Mouse (Mus musculus): ENCODE results near the gene Ankrd13d. TPM values are rescaled to one million over a fixed set of nuclear protein-coding genes. Genes with fewer than 3 reads are reported as not detected.

Gene Ankrd13d
- total and polyA plus RNA-seq, 2 experiments from 2014 or later = 79.1 to 106 TPM

GRCm38 (mm10) chr19:4227894-4228678 is 54.9 kb downstream of the Ankrd13d start:
- Histone ChIP-seq H3K27ac (ENCODE audit: low read depth, low read length) (no peak overlapping the region), H3K4me2 (ENCODE audit: low read depth, low read length, poor library complexity, severe bottlenecking) (no peak overlapping the region), H3K4me1 (ENCODE audit: insufficient read depth, low read length) (peaks cover 4% of the 10 kb centered on the region; the same call in 1 of the 2 replicates), H3K4me3 (ENCODE audit: low read depth, low read length) (no peak overlapping the region), H3K36me3 (ENCODE audit: insufficient read depth, low read length) (no peaks in the 10 kb centered on the region), H3K9me3 (ENCODE audit: low read length) (no peaks in the 10 kb centered on the region), H3K9ac (replicated peaks; ENCODE audit: low read length, poor library complexity, severe bottlenecking) (no peak overlapping the region), H3K27me3 (ENCODE audit: insufficient read depth, low read length) (peaks cover 3% of the 10 kb centered on the region; the same call in 1 of the 2 replicates)
- no peak for ATAC-seq (ENCODE audit: low FRiP score)
- DNase-seq (ENCODE audit: low spot score) = peak; percentile 81
- 23% methylated on average over 8 of the region's 8 CpGs for WGBS
- TF ChIP-seq CTCF (IDR thresholded peaks at IDR 0.05) = peak; percentile 97

DNA sequence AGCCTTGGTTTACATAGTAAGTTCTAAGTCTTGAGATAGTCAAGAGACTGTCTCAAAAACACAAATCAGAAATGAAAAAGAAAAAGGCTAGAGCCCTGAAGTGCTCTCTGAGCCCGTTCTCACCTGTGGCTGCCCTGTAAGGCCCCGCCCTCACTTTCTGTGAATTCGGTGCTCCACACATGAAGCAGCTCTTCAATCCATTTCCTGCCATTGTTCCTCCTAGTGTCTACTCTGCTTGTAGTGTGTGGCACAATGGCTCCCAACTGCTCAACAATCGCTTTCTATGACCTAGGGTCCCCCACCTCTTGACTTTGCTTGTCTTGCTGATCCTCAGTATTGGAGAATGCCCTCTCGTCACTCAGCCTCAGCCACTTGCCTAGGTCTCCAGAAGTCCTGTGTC is 55.5 kb downstream of the Ankrd13d start:
- WGBS = 77% methylated on average over 5 of the region's 5 CpGs
- Histone ChIP-seq H3K27ac (ENCODE audit: low read depth, low read length) (no peak overlapping the region), H3K27me3 (ENCODE audit: insufficient read depth, low read length) (peaks cover 3% of the 10 kb centered on the region; the same call in 1 of the 2 replicates), H3K4me2 (ENCODE audit: low read depth, low read length, poor library complexity, severe bottlenecking) (no peak overlapping the region), H3K4me1 (ENCODE audit: insufficient read depth, low read length) (peaks cover 2% of the 10 kb centered on the region; the same call in 1 of the 2 replicates), H3K36me3 (ENCODE audit: insufficient read depth, low read length) (no peaks in the 10 kb centered on the region), H3K4me3 (ENCODE audit: low read depth, low read length) (no peak overlapping the region), H3K9ac (replicated peaks; ENCODE audit: low read length, poor library complexity, severe bottlenecking) (no peak overlapping the region), H3K9me3 (ENCODE audit: low read length) (no peaks in the 10 kb centered on the region)
- no peak for ATAC-seq (ENCODE audit: low FRiP score)
- DNase-seq (ENCODE audit: low spot score) = no peak
- no peak for TF ChIP-seq CTCF (IDR thresholded peaks at IDR 0.05)

GRCm38 (mm10) chr19:4226779-4227178 is 56.2 kb downstream of the Ankrd13d start:
- ATAC-seq (ENCODE audit: low FRiP score) = no peak
- 90% methylated on average over 7 of the region's 7 CpGs for WGBS
- no peak for TF ChIP-seq CTCF (IDR thresholded peaks at IDR 0.05)

GRCm38 (mm10) chr19:4222165-4222564 is 60.8 kb downstream of the Ankrd13d start:
- no peak for ATAC-seq (ENCODE audit: low FRiP score)
- Histone ChIP-seq H3K9me3 (ENCODE audit: low read length) (no peaks in the 10 kb centered on the region), H3K4me2 (ENCODE audit: low read depth, low read length, poor library complexity, severe bottlenecking) (no peak overlapping the region), H3K4me3 (ENCODE audit: low read depth, low read length) (no peak overlapping the region), H3K27ac (ENCODE audit: low read depth, low read length) (no peak overlapping the region), H3K36me3 (ENCODE audit: insufficient read depth, low read length) (no peaks in the 10 kb centered on the region), H3K4me1 (ENCODE audit: insufficient read depth, low read length) (no peaks in the 10 kb centered on the region), H3K9ac (replicated peaks; ENCODE audit: low read length, poor library complexity, severe bottlenecking) (no peak overlapping the region), H3K27me3 (ENCODE audit: insufficient read depth, low read length) (peaks cover 1% of the 10 kb centered on the region; the same call in 1 of the 2 replicates)
- no peak for TF ChIP-seq CTCF (IDR thresholded peaks at IDR 0.05)
- DNase-seq (ENCODE audit: low spot score) = no peak
- 81% methylated on average over 11 of the region's 11 CpGs for WGBS

More at GRCm38 (mm10) chr19:4226779-4227178, 56.2 kb downstream of the Ankrd13d start:
- H3K36me3 ChIP-seq (ENCODE audit: insufficient read depth, low read length) = no peaks in the 10 kb centered on the region
- H3K4me3 ChIP-seq (ENCODE audit: low read depth, low read length) = no peak overlapping the region
- no peak overlapping the region for H3K9ac ChIP-seq (replicated peaks; ENCODE audit: low read length, poor library complexity, severe bottlenecking)
- H3K27ac ChIP-seq (ENCODE audit: low read depth, low read length) = no peak overlapping the region
- H3K9me3 ChIP-seq (ENCODE audit: low read length) = no peaks in the 10 kb centered on the region
- no peak overlapping the region for H3K4me2 ChIP-seq (ENCODE audit: low read depth, low read length, poor library complexity, severe bottlenecking)
- H3K4me1 ChIP-seq (ENCODE audit: insufficient read depth, low read length) = no peaks in the 10 kb centered on the region; the same call in 1 of the 2 replicates
- H3K27me3 ChIP-seq (ENCODE audit: insufficient read depth, low read length) = peaks cover 3% of the 10 kb centered on the region; the same call in 1 of the 2 replicates
- DNase-seq (ENCODE audit: low spot score) = no peak

- no peak for TF ChIP-seq CTCF (IDR thresholded peaks at IDR 0.05)
- Histone ChIP-seq H3K27me3 (ENCODE audit: insufficient read depth, low read length) (peaks cover 9% of the 10 kb centered on the region), H3K36me3 (ENCODE audit: insufficient read depth, low read length) (no peaks in the 10 kb centered on the region), H3K4me3 (ENCODE audit: low read depth, low read length) (no peak overlapping the region), H3K9me3 (ENCODE audit: low read length) (no peaks in the 10 kb centered on the region), H3K9ac (replicated peaks; ENCODE audit: low read length, poor library complexity, severe bottlenecking) (no peak overlapping the region), H3K4me2 (ENCODE audit: low read depth, low read length, poor library complexity, severe bottlenecking) (no peak overlapping the region), H3K27ac (ENCODE audit: low read depth, low read length) (no peak overlapping the region), H3K4me1 (ENCODE audit: insufficient read depth, low read length) (no peaks in the 10 kb centered on the region)
- 45% methylated on average over 14 of the region's 14 CpGs for WGBS
- ATAC-seq (ENCODE audit: low FRiP score) = no peak
- DNase-seq (ENCODE audit: low spot score) = no peak
Observed at GRCm38 (mm10) chr19:4220957-4221743, 61.8 kb downstream of the Ankrd13d start.

Measured in midbrain, postnatal 0 days (tissue).